Mouse (Mus musculus) embryonic facial prominence, embryonic 13.5 days (tissue): ENCODE results near the gene Mbd5. TPM values are rescaled to one million over a fixed set of nuclear protein-coding genes. Genes with fewer than 3 reads are reported as not detected.

Experiments used
- ATAC-seq: fragments of 200-750 bp; cut with Nextera tagmentation; 2 replicates; pipeline ENCODE4 v1.8.0; 2017; ENCODE audit warnings: low read depth; ENCODE audit not compliant: insufficient number of reproducible peaks, insufficient read depth, low FRiP score, low TSS enrichment
- H3K27ac ChIP-seq: fragments of 300-500 bp; sonication (generic); 2 replicates; pipeline ENCODE4 v1.5.1; 2015; ENCODE audit warnings: moderate library complexity, mild to moderate bottlenecking, inconsistent platforms
- H3K27me3 ChIP-seq: fragments of 300-500 bp; sonication (generic); 2 replicates; pipeline ENCODE4 v1.6.1; 2015; ENCODE audit warnings: mild to moderate bottlenecking, inconsistent platforms
- H3K36me3 ChIP-seq: fragments of 300-500 bp; sonication (generic); 2 replicates; pipeline ENCODE4 v1.6.1; 2015; ENCODE audit warnings: mild to moderate bottlenecking, inconsistent platforms
- H3K4me1 ChIP-seq: fragments of 300-500 bp; sonication (generic); 2 replicates; pipeline ENCODE4 v1.6.1; 2015; ENCODE audit warnings: inconsistent platforms
- H3K4me2 ChIP-seq: fragments of 300-500 bp; sonication (generic); 2 replicates; pipeline ENCODE4 v1.6.1; 2015; ENCODE audit warnings: moderate library complexity, mild to moderate bottlenecking, inconsistent platforms
- H3K4me3 ChIP-seq: fragments of 300-500 bp; sonication (generic); 2 replicates; pipeline ENCODE4 v1.5.1; 2015; ENCODE audit warnings: mild to moderate bottlenecking, inconsistent platforms
- H3K9ac ChIP-seq: fragments of 300-500 bp; sonication (generic); 2 replicates; pipeline ENCODE4 v1.6.1; 2015; ENCODE audit warnings: mild to moderate bottlenecking, inconsistent platforms
- H3K9me3 ChIP-seq: fragments of 300-500 bp; sonication (generic); 2 replicates; pipeline ENCODE4 v1.6.1; 2016; ENCODE audit warnings: inconsistent platforms
- WGBS: fragments of 180-500 bp; shearing (Covaris S2); methylation state at CpG from one replicate; pipeline ENCODE4 v1.1.7; 2015; ENCODE audit warnings: mixed read lengths; 5-methylcytosine and 5-hydroxymethylcytosine counted together
- polyA plus RNA-seq: library from polyadenylated mRNA; unstranded; fragments of >200 nt; fragmentation: Nextera tagmentation; extraction: Ambion mirVana; gene quantifications from 2 replicates; pipeline ENCODE4 v1.2.1, GENCODE M21; 2015

The Mbd5 gene
- polyA plus RNA-seq, 1 experiment from 2014 or later = 33.0 TPM

GRCm38 (mm10) chr2:49040481-49040880 is 91.2 kb downstream of the Mbd5 start:
- Histone ChIP-seq H3K4me1 (no peaks in the 10 kb centered on the region), H3K27me3 (no peaks in the 10 kb centered on the region), H3K4me3 (no peak overlapping the region), H3K9me3 (peaks cover 5% of the 10 kb centered on the region; the same call in 1 of the 2 replicates), H3K36me3 (0 out of 2 replicates have a peak, but pooled peaks cover 3% of the 10 kb centered on the region), H3K9ac (no peak overlapping the region), H3K4me2 (no peak overlapping the region), H3K27ac (no peak overlapping the region)
- ATAC-seq = no peak
- WGBS = 83% methylated on average over 3 of the region's 3 CpGs

- H3K36me3 ChIP-seq = no peaks in the 10 kb centered on the region
- whole genome bisulfite sequencing = 90% methylated on average over 4 of the region's 4 CpGs
- no peaks in the 10 kb centered on the region; the same call in 1 of the 2 replicates for H3K9me3 ChIP-seq
- no peak for ATAC-seq
- H3K4me1 ChIP-seq = no peaks in the 10 kb centered on the region
- H3K27me3 ChIP-seq = no peaks in the 10 kb centered on the region
- H3K9ac ChIP-seq = no peak overlapping the region
- H3K4me3 ChIP-seq = no peak overlapping the region
- no peak overlapping the region for H3K27ac ChIP-seq
- H3K4me2 ChIP-seq = no peak overlapping the region
These were observed 100.7 kb downstream of the Mbd5 start for GRCm38 (mm10) chr2:49050030-49050429.

GRCm38 (mm10) chr2:49067886-49068285 is 118.6 kb downstream of the Mbd5 start:
- Histone ChIP-seq H3K27ac (no peak overlapping the region), H3K27me3 (no peaks in the 10 kb centered on the region)

GRCm38 (mm10) chr2:49084966-49085365 is 135.7 kb downstream of the Mbd5 start:
- Histone ChIP-seq H3K36me3 (no peaks in the 10 kb centered on the region), H3K4me1 (no peaks in the 10 kb centered on the region), H3K27ac (no peak overlapping the region), H3K9me3 (no peaks in the 10 kb centered on the region), H3K4me3 (no peak overlapping the region), H3K27me3 (no peaks in the 10 kb centered on the region), H3K4me2 (no peak overlapping the region), H3K9ac (no peak overlapping the region)
- ATAC-seq = no peak
- 76% methylated on average over 4 of the region's 4 CpGs for WGBS

More at GRCm38 (mm10) chr2:49067886-49068285, 118.6 kb downstream of the Mbd5 start:
- Histone ChIP-seq H3K4me3 (no peak overlapping the region), H3K4me2 (no peak overlapping the region), H3K9me3 (no peaks in the 10 kb centered on the region), H3K36me3 (no peaks in the 10 kb centered on the region), H3K9ac (no peak overlapping the region), H3K4me1 (no peaks in the 10 kb centered on the region)
- no peak for ATAC-seq

GRCm38 (mm10) chr2:49090771-49091170 is 141.5 kb downstream of the Mbd5 start:
- no peak overlapping the region for H3K4me3 ChIP-seq
- no peak for ATAC-seq

GRCm38 (mm10) chr2:49096765-49097164 is 147.5 kb downstream of the Mbd5 start:
- Histone ChIP-seq H3K9me3 (no peaks in the 10 kb centered on the region), H3K36me3 (peaks cover 8% of the 10 kb centered on the region), H3K9ac (no peak overlapping the region), H3K27ac (no peak overlapping the region), H3K4me2 (no peak overlapping the region), H3K27me3 (no peaks in the 10 kb centered on the region), H3K4me3 (no peak overlapping the region), H3K4me1 (no peaks in the 10 kb centered on the region)
- ATAC-seq = no peak

More at GRCm38 (mm10) chr2:49090771-49091170, 141.5 kb downstream of the Mbd5 start:
- WGBS = 95% methylated on average over 4 of the region's 4 CpGs
- no peak overlapping the region for H3K27ac ChIP-seq
- no peak overlapping the region for H3K9ac ChIP-seq
- H3K27me3 ChIP-seq = no peaks in the 10 kb centered on the region
- H3K36me3 ChIP-seq = no peaks in the 10 kb centered on the region
- no peaks in the 10 kb centered on the region for H3K9me3 ChIP-seq
- H3K4me2 ChIP-seq = no peak overlapping the region
- no peaks in the 10 kb centered on the region for H3K4me1 ChIP-seq

GRCm38 (mm10) chr2:49108906-49109305 is 159.6 kb downstream of the Mbd5 start:
- Histone ChIP-seq H3K4me1 (no peaks in the 10 kb centered on the region), H3K4me2 (no peak overlapping the region), H3K4me3 (no peak overlapping the region), H3K9me3 (no peaks in the 10 kb centered on the region), H3K9ac (no peak overlapping the region), H3K36me3 (0 out of 2 replicates have a peak, but pooled peaks cover 4% of the 10 kb centered on the region), H3K27ac (no peak overlapping the region), H3K27me3 (no peaks in the 10 kb centered on the region)
- no peak for ATAC-seq

GRCm38 (mm10) chr2:49119875-49120274 is 170.6 kb downstream of the Mbd5 start:
- no peak overlapping the region for H3K27ac ChIP-seq
- 0 out of 2 replicates have a peak, but pooled peaks cover 5% of the 10 kb centered on the region for H3K9me3 ChIP-seq
- no peaks in the 10 kb centered on the region for H3K27me3 ChIP-seq
- H3K4me1 ChIP-seq = no peaks in the 10 kb centered on the region
- H3K36me3 ChIP-seq = no peaks in the 10 kb centered on the region; the same call in 1 of the 2 replicates
- no peak overlapping the region for H3K4me3 ChIP-seq
- H3K4me2 ChIP-seq = no peak overlapping the region
- 90% methylated on average over 6 of the region's 6 CpGs for WGBS
- H3K9ac ChIP-seq = no peak overlapping the region
- ATAC-seq = no peak

- Histone ChIP-seq H3K27me3 (no peaks in the 10 kb centered on the region), H3K27ac (no peak overlapping the region), H3K36me3 (no peaks in the 10 kb centered on the region), H3K4me1 (no peaks in the 10 kb centered on the region), H3K9me3 (0 out of 2 replicates have a peak, but pooled peaks cover 5% of the 10 kb centered on the region), H3K4me3 (no peak overlapping the region), H3K4me2 (no peak overlapping the region), H3K9ac (no peak overlapping the region)
- no peak for ATAC-seq
- WGBS = 83% methylated on average over 3 of the region's 3 CpGs
These were observed 172.3 kb downstream of the Mbd5 start for GRCm38 (mm10) chr2:49121603-49122002.

- H3K36me3 ChIP-seq = no peaks in the 10 kb centered on the region
- H3K27ac ChIP-seq = no peak overlapping the region
- H3K27me3 ChIP-seq = no peaks in the 10 kb centered on the region
- no peak for ATAC-seq
- no peak overlapping the region for H3K9ac ChIP-seq
- no peak overlapping the region for H3K4me3 ChIP-seq
- 83% methylated on average over 3 of the region's 3 CpGs for WGBS
- no peaks in the 10 kb centered on the region for H3K4me1 ChIP-seq
- no peaks in the 10 kb centered on the region for H3K9me3 ChIP-seq
- no peak overlapping the region for H3K4me2 ChIP-seq
These were observed 192.9 kb downstream of the Mbd5 start for GRCm38 (mm10) chr2:49142186-49142585.

- no peak for ATAC-seq
- 76% methylated on average over 1 of the region's 1 CpGs for WGBS
- no peaks in the 10 kb centered on the region for H3K27me3 ChIP-seq
- no peaks in the 10 kb centered on the region for H3K9me3 ChIP-seq
- no peaks in the 10 kb centered on the region for H3K36me3 ChIP-seq
- H3K9ac ChIP-seq = no peak overlapping the region
- no peak overlapping the region for H3K4me3 ChIP-seq
- no peak overlapping the region for H3K4me2 ChIP-seq
- no peaks in the 10 kb centered on the region for H3K4me1 ChIP-seq
- H3K27ac ChIP-seq = no peak overlapping the region
These were observed 204.3 kb downstream of the Mbd5 start for GRCm38 (mm10) chr2:49153649-49154048.

- WGBS = 92% methylated on average over 5 of the region's 5 CpGs
- no peaks in the 10 kb centered on the region for H3K27me3 ChIP-seq
- H3K9me3 ChIP-seq = no peaks in the 10 kb centered on the region
- H3K36me3 ChIP-seq = peaks cover 7% of the 10 kb centered on the region
- ATAC-seq = no peak
- no peak overlapping the region for H3K27ac ChIP-seq
- H3K4me3 ChIP-seq = no peak overlapping the region
- no peak overlapping the region for H3K4me2 ChIP-seq
- H3K9ac ChIP-seq = no peak overlapping the region
- H3K4me1 ChIP-seq = no peaks in the 10 kb centered on the region
These were observed 211.1 kb downstream of the Mbd5 start for GRCm38 (mm10) chr2:49160232-49160947.
